Mouse (Mus musculus) ovary, adult 10 weeks (tissue): ENCODE measurements around the gene Spink8. TPM values are rescaled to one million over a fixed set of nuclear protein-coding genes. Genes with fewer than 3 reads are reported as not detected.

ENCODE experiments used
- polyA plus RNA-seq: library from polyadenylated mRNA; stranded (reverse); fragments of 350-450 nt; fragmentation: Illumina TruSeq; extraction: RNeasy Lipid Tissue Mini Kit (QIAGEN cat#74804); gene quantifications from one replicate; pipeline ENCODE4 v1.2.3, GENCODE M21; 2014

Gene Spink8
- 3.1 TPM for polyA plus RNA-seq

DNA sequence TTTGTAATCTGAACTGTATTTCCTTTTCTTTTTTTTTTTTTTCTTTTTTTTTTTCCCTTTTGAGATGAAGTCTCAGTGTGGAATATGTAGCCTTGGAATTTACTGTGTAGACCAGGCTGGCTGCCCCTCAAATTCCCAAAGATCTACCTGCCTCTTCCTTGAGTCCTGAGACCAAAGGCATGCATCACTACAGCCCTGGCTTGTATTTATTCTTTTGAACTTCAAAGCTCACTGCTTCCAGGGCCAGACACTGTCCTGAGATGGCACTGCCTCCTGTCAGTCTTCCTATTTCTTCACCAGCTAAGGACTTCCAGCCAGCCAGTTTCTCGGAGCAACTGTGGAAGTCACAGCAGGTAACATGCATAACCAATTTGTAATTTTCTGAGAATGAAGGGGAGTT lies at the start of gene Spink8:
Gene Spink8, plus strand, starts transcription at position 301 of the 400 bp plus-strand sequence.

DNA sequence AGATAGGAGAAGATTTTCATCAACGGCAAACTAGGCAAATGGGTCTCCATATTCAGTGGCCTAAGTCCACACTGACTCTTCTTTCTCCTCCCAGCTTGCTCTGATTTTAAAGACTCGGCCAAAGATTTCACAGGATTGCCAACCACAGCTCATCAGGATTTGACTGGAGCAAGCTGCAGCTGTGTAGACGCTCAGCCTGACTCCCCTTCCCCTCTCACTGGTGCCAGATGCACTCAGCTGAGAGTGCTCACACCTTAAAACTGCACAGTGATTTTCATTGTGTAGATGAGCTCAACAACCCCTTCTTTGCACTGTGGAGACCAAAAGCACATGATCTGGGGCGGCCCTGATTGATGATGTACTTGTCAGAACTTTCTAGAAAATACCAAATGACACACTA lies 21.5 kb upstream of the Spink8 start, which contains the start of gene Fbxw27:
Gene Fbxw27, minus strand, starts transcription at position 101 of the 400 bp plus-strand sequence.

DNA sequence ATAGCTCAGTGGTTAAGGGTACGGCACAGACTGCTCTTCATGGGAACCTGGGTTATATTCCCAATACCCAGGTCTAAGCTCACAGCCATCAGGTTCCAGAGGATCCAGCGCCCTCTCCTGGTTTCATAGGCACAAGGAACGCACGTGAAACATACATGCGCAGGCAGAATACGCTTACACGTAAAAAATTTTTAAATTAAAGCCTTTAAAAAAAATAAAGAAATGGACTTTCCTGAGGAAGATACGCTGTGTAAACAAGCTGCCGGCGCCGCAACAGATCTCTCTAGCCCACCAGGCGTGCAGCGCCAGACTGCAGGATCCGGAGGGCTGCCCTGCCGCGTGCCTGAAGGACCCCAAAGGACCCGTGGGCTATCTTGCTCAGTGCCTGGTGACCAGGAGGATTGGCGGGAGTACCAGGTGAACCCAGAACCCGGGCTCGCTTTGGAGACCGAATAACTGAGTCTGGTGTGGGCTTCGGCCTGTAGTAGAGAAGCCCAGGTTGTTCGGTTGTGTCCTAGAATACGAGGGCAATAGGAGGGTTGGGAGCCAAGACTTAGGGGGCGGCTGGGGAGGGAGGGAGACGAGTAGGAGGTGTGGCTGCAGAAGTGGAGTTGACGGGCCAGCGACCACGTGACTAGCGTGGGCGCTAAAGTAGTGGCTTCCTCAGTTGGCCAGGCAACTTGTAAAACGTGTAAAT lies 20.5 kb downstream of the Spink8 start, which contains the start of gene Nme6:
Gene Nme6, plus strand, starts transcription at position 359 of the 697 bp plus-strand sequence.

DNA sequence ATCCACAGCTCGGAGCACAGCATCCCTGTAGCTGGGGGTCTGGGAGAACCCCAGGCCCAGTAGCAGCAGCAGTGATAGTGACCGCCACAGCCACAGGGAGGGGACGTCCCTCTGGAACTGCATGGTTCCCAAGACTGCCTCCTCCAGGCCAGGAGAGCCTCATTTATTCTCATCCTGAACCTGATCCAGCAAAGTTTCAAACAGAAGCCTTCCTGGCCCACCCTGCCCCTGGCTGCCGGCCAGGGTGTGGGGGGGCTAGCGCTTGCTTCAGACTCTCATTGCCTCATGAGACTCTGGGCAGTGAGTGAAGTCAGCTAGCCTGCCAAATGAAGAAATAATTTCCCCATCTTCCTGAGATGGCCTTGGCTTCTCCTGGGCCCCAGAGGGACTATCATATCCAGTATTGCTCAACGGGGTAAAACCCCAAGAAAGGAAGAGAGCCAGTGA lies 37.3 kb downstream of the Spink8 start, which contains the start of gene Camp:
Gene Camp, minus strand, starts transcription at position 306 of the 447 bp plus-strand sequence.

DNA sequence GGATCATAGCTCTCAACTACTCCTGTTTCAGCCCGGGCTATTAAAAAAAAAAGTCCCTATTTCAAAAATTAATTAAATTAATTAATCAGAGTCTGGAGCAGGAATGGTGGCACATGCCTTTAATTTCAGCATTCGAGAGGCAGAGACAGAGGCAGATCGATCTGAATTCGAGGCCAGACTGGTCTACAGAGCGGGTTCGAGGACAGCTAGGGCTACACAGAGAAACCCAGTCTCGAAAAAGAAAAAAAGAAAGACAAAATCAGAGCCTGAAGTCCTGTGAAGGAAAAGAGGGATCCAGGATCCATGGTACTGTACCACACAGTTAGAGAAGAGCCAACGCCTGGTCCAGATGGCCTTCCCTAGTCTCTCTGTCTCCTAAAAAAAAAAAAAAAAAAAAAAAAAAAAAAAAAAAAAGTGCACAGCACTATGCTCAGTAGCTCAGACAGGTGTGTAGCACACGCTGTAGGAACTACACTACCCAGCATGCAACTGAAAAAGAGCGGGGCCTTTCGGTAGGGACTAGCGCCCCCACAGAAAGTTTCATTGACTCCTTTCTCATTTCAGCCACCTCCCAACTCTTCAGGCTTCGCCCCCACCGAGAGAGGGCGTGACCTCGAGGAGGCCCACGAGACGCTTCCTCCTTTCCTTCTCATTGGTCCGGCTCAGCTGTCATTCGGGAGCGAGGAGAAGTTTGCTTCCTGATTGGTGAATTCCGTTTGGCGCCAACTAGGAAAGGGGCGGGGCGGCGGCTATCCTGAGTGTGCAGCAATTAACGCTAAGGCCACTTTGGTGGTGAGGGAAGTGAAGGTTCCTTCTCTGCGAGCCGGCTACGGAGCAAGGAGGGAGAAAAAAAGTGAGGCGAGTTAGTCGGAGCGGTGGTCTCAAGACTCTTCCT lies 63.0 kb downstream of the Spink8 start, which contains the start of gene Cdc25a:
Gene Cdc25a, plus strand, starts transcription at position 783 of the 895 bp plus-strand sequence.

Other genes with a start within 250 kb of the Spink8 start
- 71.9 TPM for gene Fbxw15, start 244.0 kb upstream of the Spink8 start, polyA plus RNA-seq
- 75.2 TPM for gene Fbxw24, start 186.2 kb upstream of the Spink8 start, polyA plus RNA-seq
- gene Fbxw25, start 147.6 kb upstream of the Spink8 start, polyA plus RNA-seq: 2.7 TPM
- gene Fbxw18, start 109.6 kb upstream of the Spink8 start, polyA plus RNA-seq: 51.3 TPM
- 18.6 TPM for gene Fbxw26, start 66.2 kb upstream of the Spink8 start, polyA plus RNA-seq
- gene Fbxw27, start 21.6 kb upstream of the Spink8 start, polyA plus RNA-seq: 9.7 TPM
- gene Nme6, start 20.5 kb downstream of the Spink8 start, polyA plus RNA-seq: 3.1 TPM
- gene Camp, start 37.3 kb downstream of the Spink8 start, polyA plus RNA-seq: not detected
- 27.1 TPM for gene Cdc25a, start 63.3 kb downstream of the Spink8 start, polyA plus RNA-seq
- gene Map4, start 119.2 kb downstream of the Spink8 start, polyA plus RNA-seq: 50.9 TPM